ENCODE assay signal across 10 mouse cellular contexts in the genomic region with DNA sequence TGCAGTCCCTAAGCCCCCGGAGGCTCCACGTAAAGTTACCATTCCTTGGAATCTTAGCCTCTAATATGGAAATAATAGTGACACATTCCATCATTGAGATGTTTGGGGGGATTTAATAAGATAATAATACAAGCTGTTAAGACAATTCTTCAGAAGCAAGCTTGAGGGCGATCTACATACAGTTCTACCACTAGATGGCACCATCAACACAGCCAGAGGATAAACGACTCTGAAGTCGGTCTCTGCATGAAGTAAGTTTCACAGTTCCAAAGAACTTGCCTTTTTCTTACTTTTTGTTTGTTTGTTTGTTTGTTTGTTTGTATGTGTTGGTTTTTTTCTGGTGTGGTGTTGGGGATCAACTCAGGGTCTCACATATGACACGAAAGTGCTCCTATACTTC. TPM values are rescaled to one million over a fixed set of nuclear protein-coding genes. Genes with fewer than 3 reads are reported as not detected.
DNase-seq lines count a peak whose midpoint lies in the region; ATAC-seq and TF ChIP-seq lines count a peak whose summit lies in the region.
"Had no signal": no experiment of that assay in that cellular context is flagged by ENCODE, and none has a peak within 500 bp of the region (broad histone marks: within the 10 kb centered on the region; RNA-seq: fewer than 3 reads in every experiment).

No protein-coding gene starts in this region.

- peak; percentile 87 for DNase-seq in forebrain, postnatal 0 days
- DNase-seq in lung, adult 2 months = no peak
- no peak for DNase-seq in lung, postnatal 4 days
- DNase-seq in c-Kit-negative CD71-positive TER-119-positive erythroid progenitor cells, embryonic 14.5 days (ENCODE audit: low read depth, low spot score) = peak; percentile 12
- peak; percentile 17 to 25 for DNase-seq in kidney, postnatal 4 days
- peak; percentile 33 for DNase-seq in thymus, postnatal 14 days
- DNase-seq in right cerebral cortex, postnatal 25 days = no peak

- H3K4me3 ChIP-seq in forebrain, postnatal 0 days (ENCODE audit: low read depth, low read length) = no peak overlapping the region
- no peak overlapping the region for H3K4me3 ChIP-seq in forebrain, embryonic 15.5 days
- H3K4me3 ChIP-seq in lung, adult 2 months (replicated peaks; ENCODE audit: extremely low read depth, low read depth, low read length) = no peak overlapping the region
- H3K4me3 ChIP-seq: limb, embryonic 12.5 days had no signal

- H3K4me1 ChIP-seq in forebrain, postnatal 0 days (ENCODE audit: insufficient read depth) = peaks cover 10% of the 10 kb centered on the region
- peaks cover 20% of the 10 kb centered on the region for H3K4me1 ChIP-seq in forebrain, embryonic 15.5 days
- no peaks in the 10 kb centered on the region for H3K4me1 ChIP-seq in lung, adult 2 months (ENCODE audit: control insufficient read depth, insufficient read depth, low read length)

- H3K27ac ChIP-seq in forebrain, postnatal 0 days (ENCODE audit: low read depth, low read length) = no peak overlapping the region
- H3K27ac ChIP-seq in forebrain, embryonic 15.5 days (replicated peaks) = no peak overlapping the region
- H3K27ac ChIP-seq: limb, embryonic 12.5 days had no signal

- TF ChIP-seq POLR2A in lung, adult 2 months (IDR thresholded peaks at IDR 0.05; ENCODE audit: borderline replicate concordance, extremely low read depth, low read depth, low read length) = no peak

- no peak for ATAC-seq in forebrain, postnatal 0 days
- ATAC-seq in forebrain, embryonic 15.5 days (replicated peaks) = no peak

- H3K4me2 ChIP-seq in forebrain, postnatal 0 days (ENCODE audit: low read depth) = no peak overlapping the region
- H3K4me2 ChIP-seq in forebrain, embryonic 15.5 days (replicated peaks) = no peak overlapping the region
- H3K4me2 ChIP-seq: limb, embryonic 12.5 days had no signal

- no peak overlapping the region for H3K9ac ChIP-seq in forebrain, postnatal 0 days
- H3K9ac ChIP-seq in forebrain, embryonic 15.5 days (replicated peaks) = no peak overlapping the region
- H3K9ac ChIP-seq: limb, embryonic 12.5 days had no signal

- H3K9me3 ChIP-seq in forebrain, postnatal 0 days (ENCODE audit: low read length) = no peaks in the 10 kb centered on the region
- no peaks in the 10 kb centered on the region for H3K9me3 ChIP-seq in forebrain, embryonic 15.5 days
- H3K9me3 ChIP-seq: limb, embryonic 12.5 days had no signal

- no peaks in the 10 kb centered on the region for H3K36me3 ChIP-seq in forebrain, postnatal 0 days (ENCODE audit: insufficient read depth)
- H3K36me3 ChIP-seq in forebrain, embryonic 15.5 days = no peaks in the 10 kb centered on the region
- H3K36me3 ChIP-seq: limb, embryonic 12.5 days had no signal

- 8% methylated on average over 6 of the region's 6 CpGs for WGBS in forebrain, postnatal 0 days
- 9% methylated on average over 6 of the region's 6 CpGs for WGBS in forebrain, embryonic 15.5 days
- 7% methylated on average over 6 of the region's 6 CpGs for WGBS in lung, adult 2 months

- H3K27me3 ChIP-seq in forebrain, postnatal 0 days (ENCODE audit: insufficient read depth, low read length) = no peaks in the 10 kb centered on the region
- H3K27me3 ChIP-seq in forebrain, embryonic 15.5 days = no peaks in the 10 kb centered on the region

- TF ChIP-seq CTCF in forebrain, postnatal 0 days (IDR thresholded peaks at IDR 0.05; ENCODE audit: low read depth) = peak; percentile 96
- peak; percentile 47 for TF ChIP-seq CTCF in lung, adult 2 months (IDR thresholded peaks at IDR 0.05; ENCODE audit: insufficient read depth, low read length)

RNA-seq across cellular contexts. Expression of a gene that starts 10.4 kb away (rescaled TPM):
- total RNA-seq in forebrain, postnatal 0 days (2014; rRNA removed) = not detected in 2 replicates
- polyA plus RNA-seq in forebrain, postnatal 0 days (2015; fragmentation: Nextera tagmentation; extraction: Ambion mirVana) = 0.02 and 0.04 TPM in 2 replicates
- polyA plus RNA-seq in forebrain, embryonic 15.5 days (2015; fragmentation: Nextera tagmentation; extraction: Ambion mirVana) = 0.03 TPM in 2 replicates
- polyA plus RNA-seq in lung, adult 2 months (2012; rRNA removed) = not detected in 2 replicates
- total RNA-seq: adrenal gland, postnatal 36 days had no signal
- polyA plus RNA-seq: limb, embryonic 12.5 days had no signal

RNA-seq across cellular contexts. Expression of a gene that starts 31.1 kb away (rescaled TPM):
- total RNA-seq in forebrain, postnatal 0 days (2014; rRNA removed) = 17.8 and 24.1 TPM in 2 replicates
- polyA plus RNA-seq in forebrain, postnatal 0 days (2015; fragmentation: Nextera tagmentation; extraction: Ambion mirVana) = 23.0 and 34.8 TPM in 2 replicates
- polyA plus RNA-seq in forebrain, embryonic 15.5 days (2015; fragmentation: Nextera tagmentation; extraction: Ambion mirVana) = 36.3 and 37.7 TPM in 2 replicates
- 8.7 and 15.1 TPM in 2 replicates for polyA plus RNA-seq in lung, adult 2 months (2012; rRNA removed)

RNA-seq across cellular contexts. Expression of a gene that starts 31.7 kb away (rescaled TPM):
- total RNA-seq in forebrain, postnatal 0 days (2014; rRNA removed) = 1.2 and 1.5 TPM in 2 replicates
- polyA plus RNA-seq in forebrain, postnatal 0 days (2015; fragmentation: Nextera tagmentation; extraction: Ambion mirVana) = 0.93 and 1.3 TPM in 2 replicates
- polyA plus RNA-seq in forebrain, embryonic 15.5 days (2015; fragmentation: Nextera tagmentation; extraction: Ambion mirVana) = 2.4 and 3.2 TPM in 2 replicates
- 37.5 and 42.5 TPM in 2 replicates for polyA plus RNA-seq in lung, adult 2 months (2012; rRNA removed)

Comparison
In these comparisons a context has a peak if more than half of its experiments do, and no peak if none do; other contexts are left out.
1. DNase-seq: peak in forebrain, postnatal 0 days (single experiment), c-Kit-negative CD71-positive TER-119-positive erythroid progenitor cells, embryonic 14.5 days (single experiment), kidney, postnatal 4 days (2 of 2) and thymus, postnatal 14 days (single experiment); none in lung, adult 2 months (single experiment), lung, postnatal 4 days (0 of 2) and right cerebral cortex, postnatal 25 days (single experiment).